Comparison of ENCODE assay signal across 13 mouse cellular contexts in the genomic region with DNA sequence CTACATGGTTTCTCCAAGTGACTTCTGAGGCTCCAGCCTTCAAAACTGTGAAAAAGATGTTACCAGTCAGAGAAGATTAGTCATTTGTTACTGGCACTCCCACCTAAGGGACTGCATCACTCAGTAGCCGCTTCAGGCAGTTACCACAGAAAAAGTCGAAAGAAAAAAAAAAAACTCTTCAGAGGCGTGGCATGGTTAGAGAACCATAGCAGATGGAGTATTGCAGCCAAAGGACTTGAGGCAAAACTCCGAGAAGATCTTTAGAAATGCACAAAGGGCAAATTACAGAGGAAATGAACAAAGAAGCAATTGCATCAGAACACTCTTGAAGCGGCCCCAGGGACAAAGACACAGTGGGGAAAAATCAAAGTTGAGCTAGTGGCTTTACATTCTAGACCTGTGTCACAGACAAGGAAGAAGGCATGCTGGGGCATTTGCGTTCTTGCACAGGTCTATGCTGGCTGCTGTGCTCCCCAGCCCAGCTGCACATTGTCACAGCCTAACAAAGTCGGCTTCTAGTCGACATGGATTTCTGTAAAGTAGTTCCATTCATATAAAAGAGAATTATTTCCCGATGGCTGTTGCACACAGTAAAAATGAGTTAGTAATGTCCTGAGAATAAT.
DNase-seq lines count a peak whose midpoint lies in the region; ATAC-seq and TF ChIP-seq lines count a peak whose summit lies in the region.
"Had no signal": no experiment of that assay in that cellular context is flagged by ENCODE, and none has a peak within 500 bp of the region (broad histone marks: within the 10 kb centered on the region; RNA-seq: fewer than 3 reads in every experiment).

No protein-coding gene starts in this region.

- H3K27ac ChIP-seq in heart, embryonic 11.5 days (ENCODE audit: low read depth, low read length), result peak overlapping the region; percentile 75; the same call in 1 of the 2 replicates
- no peak overlapping the region for H3K27ac ChIP-seq in intestine, postnatal 0 days (ENCODE audit: low read depth, low read length)
- H3K27ac ChIP-seq: hindbrain, embryonic 15.5 days; left cerebral cortex, adult 2 months had no signal

- peaks cover 21% of the 10 kb centered on the region for H3K4me1 ChIP-seq in heart, embryonic 11.5 days (ENCODE audit: control insufficient read depth, insufficient read depth, low read length)
- no peaks in the 10 kb centered on the region for H3K4me1 ChIP-seq in intestine, postnatal 0 days (replicated peaks; ENCODE audit: control insufficient read depth, insufficient read depth, low read length)

- H3K9me3 ChIP-seq in heart, embryonic 11.5 days (replicated peaks; ENCODE audit: control insufficient read depth, low read length), result no peaks in the 10 kb centered on the region
- H3K9me3 ChIP-seq in intestine, postnatal 0 days (ENCODE audit: control insufficient read depth), result no peaks in the 10 kb centered on the region
- H3K9me3 ChIP-seq: hindbrain, embryonic 15.5 days had no signal

- no peak for ATAC-seq in heart, embryonic 11.5 days (replicated peaks; ENCODE audit: insufficient number of reproducible peaks, low FRiP score, low TSS enrichment)
- ATAC-seq in megakaryocyte progenitor cell, adult 5-6 weeks (replicated peaks; ENCODE audit: poor library complexity), result peak; percentile 39
- ATAC-seq in intestine, postnatal 0 days, result no peak

- intact Hi-C loops in left cerebral cortex, postnatal 36 days (cut with DNase I), result no loop called here

- DNase-seq in heart, adult 18-20 months, result no peak
- DNase-seq in kidney, postnatal 4 days, result peak; percentile 14 to 39
- DNase-seq in kidney, postnatal 36 days, result no peak
- peak; percentile 17 for DNase-seq in R1 (ENCODE audit: low read depth, low spot score)
- no peak for DNase-seq in left cerebral cortex, postnatal 36 days (ENCODE audit: low spot score in 2 of 2)
- DNase-seq: cerebellum, adult 8-10 months; lung, postnatal 4 days had no signal

- H3K4me2 ChIP-seq in heart, embryonic 11.5 days, result no peak overlapping the region
- no peak overlapping the region for H3K4me2 ChIP-seq in intestine, postnatal 0 days (replicated peaks; ENCODE audit: low read depth)
- H3K4me2 ChIP-seq: hindbrain, embryonic 15.5 days; liver, embryonic 11.5 days had no signal

- H3K4me3 ChIP-seq in heart, embryonic 11.5 days (ENCODE audit: low read depth, low read length), result no peak overlapping the region
- no peak overlapping the region for H3K4me3 ChIP-seq in intestine, postnatal 0 days (ENCODE audit: low read depth, low read length)
- H3K4me3 ChIP-seq: hindbrain, embryonic 15.5 days; left cerebral cortex, adult 2 months had no signal

- no peaks in the 10 kb centered on the region for H3K27me3 ChIP-seq in heart, embryonic 11.5 days (ENCODE audit: control insufficient read depth, insufficient read depth, low read length)
- H3K27me3 ChIP-seq in intestine, postnatal 0 days (replicated peaks; ENCODE audit: control insufficient read depth, insufficient read depth, low read length), result no peaks in the 10 kb centered on the region
- H3K27me3 ChIP-seq: hindbrain, embryonic 15.5 days had no signal

- WGBS in heart, embryonic 11.5 days (ENCODE audit: insufficient replicate concordance), result 59% methylated on average over 9 of the region's 9 CpGs
- 55% methylated on average over 9 of the region's 9 CpGs for WGBS in intestine, postnatal 0 days

- TF ChIP-seq CTCF in intestine, postnatal 0 days (IDR thresholded peaks at IDR 0.05; ENCODE audit: low read depth), result no peak

- no peak overlapping the region for H3K9ac ChIP-seq in heart, embryonic 11.5 days (ENCODE audit: low read depth, low read length)
- H3K9ac ChIP-seq in intestine, postnatal 0 days (ENCODE audit: low read depth, low read length), result no peak overlapping the region
- H3K9ac ChIP-seq: hindbrain, embryonic 15.5 days had no signal

- H3K36me3 ChIP-seq in heart, embryonic 11.5 days (ENCODE audit: control insufficient read depth, insufficient read depth, low read length), result no peaks in the 10 kb centered on the region
- H3K36me3 ChIP-seq in intestine, postnatal 0 days (ENCODE audit: control insufficient read depth, insufficient read depth), result no peaks in the 10 kb centered on the region; the same call in 1 of the 2 replicates
- H3K36me3 ChIP-seq: hindbrain, embryonic 15.5 days had no signal

Comparison
In these comparisons a context has a peak if more than half of its experiments do, and no peak if none do; other contexts are left out.
1. DNase-seq: peak in kidney, postnatal 4 days (2 of 2) and R1 (single experiment); none in heart, adult 18-20 months (0 of 2), kidney, postnatal 36 days (0 of 2) and left cerebral cortex, postnatal 36 days (0 of 2).